Mouse (Mus musculus): Measurements from ENCODE around the gene Clic6. TPM values are rescaled to one million over a fixed set of nuclear protein-coding genes. Genes with fewer than 3 reads are reported as not detected.

Clic6 gene
- polyA plus RNA-seq, 1 experiment, result not detected

GRCm38 (mm10) chr16:92461412-92461811 lies 24.1 kb upstream of the Clic6 start:
- no peak overlapping the region for H3ac ChIP-seq (ENCODE audit: control insufficient read depth, insufficient read length)
- no peaks in the 10 kb centered on the region for H3K36me3 ChIP-seq (ENCODE audit: control insufficient read depth, insufficient read depth)
- no peaks in the 10 kb centered on the region for H3K79me2 ChIP-seq (ENCODE audit: control insufficient read depth, insufficient read depth)
- no peak for TF ChIP-seq REST (IDR thresholded peaks at IDR 0.05; ENCODE audit: insufficient read depth, insufficient read length)
- no peak for TF ChIP-seq USF1 (IDR thresholded peaks at IDR 0.05; ENCODE audit: low read depth)
- TF ChIP-seq MAX (IDR thresholded peaks at IDR 0.05; ENCODE audit: low read depth), result no peak
- no peak for TF ChIP-seq TCF12 (IDR thresholded peaks at IDR 0.05; ENCODE audit: insufficient read depth, poor library complexity, severe bottlenecking)
- no peak for TF ChIP-seq CEBPB (IDR thresholded peaks at IDR 0.05; ENCODE audit: insufficient read depth, poor library complexity, severe bottlenecking)
- no peak for TF ChIP-seq MYOG (IDR thresholded peaks at IDR 0.05; ENCODE audit: control insufficient read depth in 1 of 3, insufficient read depth in 1 of 3, insufficient read length in 2 of 3, low read depth in 2 of 3)
- no peak for TF ChIP-seq SRF (IDR thresholded peaks at IDR 0.05; ENCODE audit: control insufficient read depth, insufficient read length, low read depth)
- TF ChIP-seq MYOD1 (IDR thresholded peaks at IDR 0.05; ENCODE audit: control insufficient read depth in 1 of 3, insufficient read length in 2 of 3, low read depth in 2 of 3), result no peak
- TF ChIP-seq POLR2AphosphoS2 (IDR thresholded peaks at IDR 0.05; ENCODE audit: insufficient read length, low read depth), result no peak
- no peak for TF ChIP-seq E2F4 (IDR thresholded peaks at IDR 0.05; ENCODE audit: insufficient read depth)
- no peak for TF ChIP-seq TCF3 (IDR thresholded peaks at IDR 0.05; ENCODE audit: insufficient read length, low read depth)
- no peak for TF ChIP-seq POLR2A (IDR thresholded peaks at IDR 0.05; ENCODE audit: insufficient read length, low read depth)
- H3K4me2 ChIP-seq (ENCODE audit: low read depth), result no peak overlapping the region
- no peaks in the 10 kb centered on the region for H3K27me3 ChIP-seq (ENCODE audit: control insufficient read depth, insufficient read depth, insufficient read length)
- H3K4me3 ChIP-seq, result no peak overlapping the region

- Histone ChIP-seq H3K4me2 (ENCODE audit: low read depth) (peak overlapping the region; percentile 93), H3K4me3 (peak overlapping the region; percentile 27), H3K27me3 (ENCODE audit: control insufficient read depth, insufficient read depth, insufficient read length) (no peaks in the 10 kb centered on the region), H3K79me2 (ENCODE audit: control insufficient read depth, insufficient read depth) (no peaks in the 10 kb centered on the region), H3ac (ENCODE audit: control insufficient read depth, insufficient read length) (no peak overlapping the region), H3K36me3 (ENCODE audit: control insufficient read depth, insufficient read depth) (no peaks in the 10 kb centered on the region)
- TF ChIP-seq TCF12 (IDR thresholded peaks at IDR 0.05; ENCODE audit: insufficient read depth, poor library complexity, severe bottlenecking), result no peak
- no peak for TF ChIP-seq CEBPB (IDR thresholded peaks at IDR 0.05; ENCODE audit: insufficient read depth, poor library complexity, severe bottlenecking)
- no peak for TF ChIP-seq USF1 (IDR thresholded peaks at IDR 0.05; ENCODE audit: low read depth)
- no peak for TF ChIP-seq REST (IDR thresholded peaks at IDR 0.05; ENCODE audit: insufficient read depth, insufficient read length)
- TF ChIP-seq SRF (IDR thresholded peaks at IDR 0.05; ENCODE audit: control insufficient read depth, insufficient read length, low read depth), result no peak
- TF ChIP-seq TCF3 (IDR thresholded peaks at IDR 0.05; ENCODE audit: insufficient read length, low read depth), result no peak
- no peak for TF ChIP-seq E2F4 (IDR thresholded peaks at IDR 0.05; ENCODE audit: insufficient read depth)
- TF ChIP-seq MAX (IDR thresholded peaks at IDR 0.05; ENCODE audit: low read depth), result no peak
- no peak for TF ChIP-seq POLR2A (IDR thresholded peaks at IDR 0.05; ENCODE audit: insufficient read length, low read depth)
- TF ChIP-seq POLR2AphosphoS2 (IDR thresholded peaks at IDR 0.05; ENCODE audit: insufficient read length, low read depth), result no peak
- no peak for TF ChIP-seq MYOG (IDR thresholded peaks at IDR 0.05; ENCODE audit: control insufficient read depth in 1 of 3, insufficient read depth in 1 of 3, insufficient read length in 2 of 3, low read depth in 2 of 3)
- TF ChIP-seq MYOD1 (IDR thresholded peaks at IDR 0.05; ENCODE audit: control insufficient read depth in 1 of 3, insufficient read length in 2 of 3, low read depth in 2 of 3), result no peak
Measured at GRCm38 (mm10) chr16:92464390-92464972, 21.1 kb upstream of the Clic6 start.

GRCm38 (mm10) chr16:92465226-92465625 lies 20.3 kb upstream of the Clic6 start:
- no peak for TF ChIP-seq E2F4 (IDR thresholded peaks at IDR 0.05; ENCODE audit: insufficient read depth)
- Histone ChIP-seq H3K79me2 (ENCODE audit: control insufficient read depth, insufficient read depth) (no peaks in the 10 kb centered on the region), H3ac (ENCODE audit: control insufficient read depth, insufficient read length) (peak overlapping the region; percentile 31), H3K4me2 (ENCODE audit: low read depth) (peak overlapping the region; percentile 93), H3K27me3 (ENCODE audit: control insufficient read depth, insufficient read depth, insufficient read length) (no peaks in the 10 kb centered on the region), H3K4me3 (peak overlapping the region; percentile 27), H3K36me3 (ENCODE audit: control insufficient read depth, insufficient read depth) (no peaks in the 10 kb centered on the region)

- Histone ChIP-seq H3ac (ENCODE audit: control insufficient read depth, insufficient read length) (peak overlapping the region; percentile 31), H3K27me3 (ENCODE audit: control insufficient read depth, insufficient read depth, insufficient read length) (no peaks in the 10 kb centered on the region), H3K4me3 (peak overlapping the region; percentile 27), H3K79me2 (ENCODE audit: control insufficient read depth, insufficient read depth) (no peaks in the 10 kb centered on the region), H3K36me3 (ENCODE audit: control insufficient read depth, insufficient read depth) (no peaks in the 10 kb centered on the region), H3K4me2 (ENCODE audit: low read depth) (peak overlapping the region; percentile 93)
- TF ChIP-seq TCF12 (IDR thresholded peaks at IDR 0.05; ENCODE audit: insufficient read depth, poor library complexity, severe bottlenecking) (no peak), MAX (IDR thresholded peaks at IDR 0.05; ENCODE audit: low read depth) (no peak), MYOD1 (IDR thresholded peaks at IDR 0.05; ENCODE audit: control insufficient read depth in 1 of 3, insufficient read length in 2 of 3, low read depth in 2 of 3) (peak; percentile 44 to 74 (median 70)), POLR2AphosphoS2 (IDR thresholded peaks at IDR 0.05; ENCODE audit: insufficient read length, low read depth) (no peak), POLR2A (IDR thresholded peaks at IDR 0.05; ENCODE audit: insufficient read length, low read depth) (peak; percentile 68), MYOG (IDR thresholded peaks at IDR 0.05; ENCODE audit: control insufficient read depth in 1 of 3, insufficient read depth in 1 of 3, insufficient read length in 2 of 3, low read depth in 2 of 3) (peak in 2 of 3 experiments; percentile 11 to 59), REST (IDR thresholded peaks at IDR 0.05; ENCODE audit: insufficient read depth, insufficient read length) (no peak), USF1 (IDR thresholded peaks at IDR 0.05; ENCODE audit: low read depth) (peak; percentile 98), CEBPB (IDR thresholded peaks at IDR 0.05; ENCODE audit: insufficient read depth, poor library complexity, severe bottlenecking) (no peak), TCF3 (IDR thresholded peaks at IDR 0.05; ENCODE audit: insufficient read length, low read depth) (no peak), SRF (IDR thresholded peaks at IDR 0.05; ENCODE audit: control insufficient read depth, insufficient read length, low read depth) (no peak), E2F4 (IDR thresholded peaks at IDR 0.05; ENCODE audit: insufficient read depth) (no peak)
Measured at GRCm38 (mm10) chr16:92465642-92466526, 19.7 kb upstream of the Clic6 start.

Measured in myocyte (in vitro differentiated cells).